Mouse (Mus musculus) forebrain, postnatal 0 days (tissue): Measurements from ENCODE around the gene Gm14443. TPM values are rescaled to one million over a fixed set of nuclear protein-coding genes. Genes with fewer than 3 reads are reported as not detected.
"Not testable (repeated sequence)": the region's sequence is repeated elsewhere in the genome, so short reads cannot be mapped to it uniquely, and the experiment has no call there.

Experiments
- ATAC-seq: fragments of 200-750 bp; cut with Nextera tagmentation; 2 replicates; pipeline ENCODE4 v1.8.0; 2017; ENCODE audit warnings: mild to moderate bottlenecking, moderate library complexity
- DNase-seq: peaks from one replicate; pipeline ENCODE4 v3.0.0-alpha.2; 2015
- H3K27ac ChIP-seq: fragments of 300-500 bp; sonication (generic); 2 replicates; pipeline ENCODE4 v1.5.1; 2014; ENCODE audit warnings: low read depth, mild to moderate bottlenecking, antibody characterized with exemption, low read length, moderate library complexity, mixed read lengths
- H3K27me3 ChIP-seq: fragments of 300-500 bp; sonication (generic); 2 replicates; pipeline ENCODE4 v1.6.1; 2014; ENCODE audit warnings: mild to moderate bottlenecking, low read length, mixed read lengths; ENCODE audit not compliant: insufficient read depth
- H3K36me3 ChIP-seq: fragments of 300-500 bp; sonication (generic); 2 replicates; pipeline ENCODE4 v1.6.1; 2014; ENCODE audit warnings: mild to moderate bottlenecking, moderate library complexity; ENCODE audit not compliant: insufficient read depth
- H3K4me1 ChIP-seq: fragments of 300-500 bp; sonication (generic); 2 replicates; pipeline ENCODE4 v1.6.1; 2014; ENCODE audit warnings: antibody characterized with exemption; ENCODE audit not compliant: insufficient read depth
- H3K4me2 ChIP-seq: fragments of 300-500 bp; sonication (generic); 2 replicates; pipeline ENCODE4 v1.6.1; 2014; ENCODE audit warnings: low read depth, mild to moderate bottlenecking, moderate library complexity
- H3K4me3 ChIP-seq: fragments of 300-500 bp; sonication (generic); 2 replicates; pipeline ENCODE4 v1.5.1; 2014; ENCODE audit warnings: low read depth, low read length, mixed read lengths
- H3K9ac ChIP-seq: fragments of 300-500 bp; sonication (generic); 2 replicates; pipeline ENCODE4 v1.6.1; 2014; ENCODE audit warnings: mild to moderate bottlenecking
- H3K9me3 ChIP-seq: fragments of 300-500 bp; sonication (generic); 2 replicates; pipeline ENCODE4 v1.6.1; 2016; ENCODE audit warnings: low read length
- CTCF ChIP-seq: sonication (generic); IDR thresholded peaks from 2 replicates; pipeline ENCODE4 v1.5.1; 2016; ENCODE audit warnings: antibody characterized with exemption, control low read depth, low read depth
- WGBS: fragments of 180-500 bp; shearing (Covaris S2); extraction: QIAGEN DNeasy Blood & Tissue Kit; methylation state at CpG from one replicate; pipeline ENCODE4 v1.1.7; 2014; 5-methylcytosine and 5-hydroxymethylcytosine counted together
- polyA plus RNA-seq: library from polyadenylated mRNA; unstranded; fragments of >200 nt; fragmentation: Nextera tagmentation; extraction: Ambion mirVana; gene quantifications from 2 replicates; pipeline ENCODE4 v1.2.1, GENCODE M21; 2015
- total RNA-seq: library from RNA; depleted of rRNA; stranded (reverse); fragments of >200 nt; gene quantifications from 2 replicates; pipeline ENCODE4 v1.2.3, GENCODE M21; 2014; rRNA removed

Gene Gm14443
- 1.7 and 2.6 TPM in 2 replicates for total RNA-seq
- 0.62 and 0.65 TPM in 2 replicates for polyA plus RNA-seq

GRCm38 (mm10) chr2:175175401-175176180 is at the start of gene Gm14443:
Gm14443 (minus strand) TSS chr2:175175871.
- ATAC-seq, H3K36me3 ChIP-seq, H3K9ac ChIP-seq, H3K27ac ChIP-seq, H3K27me3 ChIP-seq, H3K4me1 ChIP-seq, H3K4me2 ChIP-seq, DNase-seq, H3K4me3 ChIP-seq, H3K9me3 ChIP-seq: not testable (repeated sequence)
- WGBS: 84% methylated on average over 12 of the region's 12 CpGs

DNA sequence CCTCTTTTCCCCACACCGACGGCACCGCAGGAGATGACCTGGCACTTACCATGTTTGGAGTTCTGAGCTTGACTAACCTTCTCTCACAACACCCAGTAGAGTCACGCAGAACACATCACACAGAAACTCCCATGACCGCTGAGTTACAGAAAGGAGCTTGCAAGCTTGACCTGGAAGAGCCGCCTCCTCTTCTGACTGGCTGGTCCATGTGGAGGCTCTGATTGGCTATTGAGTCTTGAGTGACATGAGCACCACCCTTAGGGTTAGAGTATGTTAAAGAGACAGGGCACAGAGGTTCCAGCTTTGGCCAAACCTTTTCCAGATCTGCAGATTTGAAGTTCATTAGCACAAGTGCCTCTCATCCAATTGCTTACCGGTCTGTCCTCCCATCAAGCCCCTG is 31.1 kb upstream of the Gm14443 start, which contains the start of gene Gm14391:
TSS of gene Gm14391 (minus strand) at position 186 of the 400 bp plus-strand sequence.
- not testable (repeated sequence) for H3K27me3 ChIP-seq, ATAC-seq, H3K36me3 ChIP-seq, H3K27ac ChIP-seq, H3K9me3 ChIP-seq, H3K4me2 ChIP-seq, H3K4me3 ChIP-seq, H3K9ac ChIP-seq, DNase-seq, H3K4me1 ChIP-seq
- no CpG with 5 or more reads among the region's 7 CpGs for WGBS

GRCm38 (mm10) chr2:175179008-175179407 is 3.3 kb upstream of the Gm14443 start:
- ATAC-seq, H3K9ac ChIP-seq, H3K4me2 ChIP-seq, H3K4me1 ChIP-seq, DNase-seq, H3K36me3 ChIP-seq, H3K27ac ChIP-seq, H3K27me3 ChIP-seq, H3K9me3 ChIP-seq, H3K4me3 ChIP-seq: not testable (repeated sequence)
- WGBS: 47% methylated on average over 1 of the region's 1 CpGs

DNA sequence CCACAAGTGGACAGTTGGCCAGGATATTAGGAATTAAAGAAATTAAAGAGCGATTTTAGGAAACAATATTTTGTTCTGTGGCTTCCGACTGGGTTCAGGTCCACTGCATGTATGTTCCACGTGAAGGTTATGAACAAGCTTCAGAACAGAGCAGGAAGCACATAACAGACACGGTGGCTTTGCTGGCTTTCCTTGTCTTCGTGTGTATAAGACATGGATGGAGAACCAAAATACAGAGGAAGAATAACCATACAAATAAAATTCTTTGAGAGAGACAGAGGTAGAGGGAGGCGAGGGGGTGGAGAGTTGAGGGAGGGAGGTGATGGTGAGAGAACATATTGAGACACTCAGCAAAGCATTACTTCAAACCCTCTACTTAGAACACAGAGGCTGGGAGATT is 641 bp upstream of the Gm14443 start:
- 86% methylated on average over 6 of the region's 6 CpGs for WGBS
- no peak for DNase-seq
- H3K9ac ChIP-seq: no peak overlapping the region
- no peaks in the 10 kb centered on the region for H3K27me3 ChIP-seq
- H3K27ac ChIP-seq: no peak overlapping the region
- no peaks in the 10 kb centered on the region for H3K4me1 ChIP-seq
- no peaks in the 10 kb centered on the region for H3K36me3 ChIP-seq
- H3K9me3 ChIP-seq: no peaks in the 10 kb centered on the region
- no peak for TF ChIP-seq CTCF
- no peak overlapping the region for H3K4me3 ChIP-seq
- ATAC-seq: no peak
- H3K4me2 ChIP-seq: no peak overlapping the region

GRCm38 (mm10) chr2:175174058-175174457 is 1.6 kb downstream of the Gm14443 start:
- not testable (repeated sequence) for DNase-seq, H3K4me1 ChIP-seq, H3K9ac ChIP-seq, H3K4me2 ChIP-seq, H3K27ac ChIP-seq, H3K9me3 ChIP-seq, ATAC-seq, H3K36me3 ChIP-seq, H3K4me3 ChIP-seq, H3K27me3 ChIP-seq
- 86% methylated on average over 2 of the region's 2 CpGs for WGBS

- not testable (repeated sequence) for H3K36me3 ChIP-seq, ATAC-seq, H3K9ac ChIP-seq, H3K4me1 ChIP-seq, H3K9me3 ChIP-seq, H3K4me2 ChIP-seq, H3K27me3 ChIP-seq, DNase-seq, H3K27ac ChIP-seq, H3K4me3 ChIP-seq
- WGBS: 89% methylated on average over 3 of the region's 3 CpGs
Observed at GRCm38 (mm10) chr2:175172906-175173595, 2.6 kb downstream of the Gm14443 start.

GRCm38 (mm10) chr2:175172123-175172522 is 3.5 kb downstream of the Gm14443 start:
- H3K9me3 ChIP-seq: no peaks in the 10 kb centered on the region
- no peaks in the 10 kb centered on the region for H3K4me1 ChIP-seq
- no peak overlapping the region for H3K4me2 ChIP-seq
- H3K9ac ChIP-seq: no peak overlapping the region
- H3K36me3 ChIP-seq: no peaks in the 10 kb centered on the region
- no peak for TF ChIP-seq CTCF
- DNase-seq (no peak), ATAC-seq (no peak)
- 89% methylated on average over 3 of the region's 3 CpGs for WGBS
- H3K4me3 ChIP-seq: no peak overlapping the region
- H3K27me3 ChIP-seq: no peaks in the 10 kb centered on the region
- H3K27ac ChIP-seq: no peak overlapping the region

- not testable (repeated sequence) for H3K4me1 ChIP-seq, H3K4me3 ChIP-seq, H3K4me2 ChIP-seq, H3K9ac ChIP-seq, H3K27me3 ChIP-seq, H3K36me3 ChIP-seq, DNase-seq, ATAC-seq, H3K9me3 ChIP-seq, H3K27ac ChIP-seq
- 85% methylated on average over 2 of the region's 2 CpGs for WGBS
Observed at GRCm38 (mm10) chr2:175166870-175167269, 8.8 kb downstream of the Gm14443 start.

- H3K27ac ChIP-seq, H3K4me3 ChIP-seq, DNase-seq, H3K9ac ChIP-seq, H3K4me2 ChIP-seq, ATAC-seq, H3K9me3 ChIP-seq, H3K4me1 ChIP-seq, H3K36me3 ChIP-seq, H3K27me3 ChIP-seq: not testable (repeated sequence)
- 94% methylated on average over 12 of the region's 12 CpGs for WGBS
Observed at GRCm38 (mm10) chr2:175165110-175165509, 10.6 kb downstream of the Gm14443 start.

DNA sequence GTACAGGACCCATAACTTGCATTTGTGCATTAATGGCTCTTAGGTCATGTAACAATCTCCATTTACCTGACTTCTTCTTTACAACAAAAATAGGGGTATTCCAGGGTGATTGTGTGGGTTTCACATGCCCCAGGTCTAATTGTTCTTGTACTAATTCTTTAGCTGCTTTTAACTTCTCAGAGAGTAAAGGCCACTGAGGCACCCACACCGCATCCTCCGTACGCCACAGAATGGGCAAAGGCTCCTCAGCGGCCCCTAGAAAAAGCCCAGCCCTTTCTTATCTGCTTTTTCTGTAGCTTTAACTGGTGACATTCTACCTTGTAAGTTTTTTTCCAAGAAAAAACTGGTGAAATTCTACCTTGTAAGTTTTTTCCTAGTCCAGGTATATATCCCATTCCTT is 14.2 kb downstream of the Gm14443 start:
- H3K36me3 ChIP-seq, DNase-seq, H3K4me2 ChIP-seq, H3K9ac ChIP-seq, H3K9me3 ChIP-seq, H3K27me3 ChIP-seq, H3K4me1 ChIP-seq, ATAC-seq, H3K27ac ChIP-seq, H3K4me3 ChIP-seq: not testable (repeated sequence)
- WGBS: 86% methylated on average over 4 of the region's 4 CpGs
